Mouse (Mus musculus): ENCODE results near the gene Unc13b.
"Not testable (repeated sequence)": the region's sequence is repeated elsewhere in the genome, so short reads cannot be mapped to it uniquely, and the experiment has no call there.

Unc13b gene

DNA sequence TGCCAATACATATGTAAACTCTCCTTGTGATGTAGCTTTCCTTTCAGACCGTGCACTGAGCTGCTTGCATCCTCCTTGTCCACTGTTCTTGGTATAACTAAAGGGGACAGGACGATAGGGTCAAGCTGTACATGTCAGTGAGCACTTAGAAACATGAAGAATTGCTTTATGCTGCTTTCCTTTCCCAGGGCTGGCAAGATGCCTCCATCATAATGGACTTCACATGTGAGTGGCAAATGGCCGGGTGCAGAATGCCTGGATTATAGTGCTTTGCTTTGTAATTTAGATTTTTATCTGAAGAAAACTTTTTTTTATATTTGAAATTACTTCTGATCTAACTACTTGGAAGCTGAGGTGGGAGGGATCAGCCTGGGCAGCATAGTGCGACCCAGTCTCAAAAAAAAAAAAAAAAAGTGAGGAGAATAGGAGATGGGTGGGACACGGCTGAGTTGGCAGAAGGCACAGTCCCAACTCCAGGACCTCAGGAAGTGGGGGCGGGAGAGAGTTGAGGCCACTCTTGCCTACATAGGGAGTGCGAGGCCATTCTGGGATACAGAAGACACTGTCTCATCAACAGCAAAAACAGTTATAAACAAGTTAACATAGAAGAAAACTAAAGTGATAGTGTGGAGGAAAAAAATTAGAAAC is 19.4 kb downstream of the Unc13b start:
- no peak for ATAC-seq (ENCODE audit: insufficient number of reproducible peaks, low FRiP score, low TSS enrichment)

DNA sequence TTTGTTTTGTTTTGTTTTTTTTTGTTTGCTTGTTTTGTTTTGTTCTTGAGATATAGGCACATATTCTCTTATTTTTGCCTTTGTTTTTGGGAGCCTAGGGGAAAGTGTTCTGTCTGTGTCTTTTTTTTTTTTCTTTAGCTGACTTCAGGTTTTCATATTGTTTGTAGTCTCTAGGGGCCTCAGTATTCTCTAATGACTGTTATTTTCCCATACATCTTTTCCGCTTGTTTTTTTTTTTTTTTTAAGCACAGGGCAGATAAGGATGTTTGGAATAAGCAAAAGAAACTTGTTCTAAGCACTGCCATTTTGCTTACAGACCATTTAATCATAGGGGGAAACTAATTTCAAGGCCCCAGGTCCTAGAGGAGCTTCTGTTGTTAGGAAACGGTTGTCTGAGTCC is 23.7 kb downstream of the Unc13b start:
- no peak for ATAC-seq (ENCODE audit: insufficient number of reproducible peaks, low FRiP score, low TSS enrichment)

DNA sequence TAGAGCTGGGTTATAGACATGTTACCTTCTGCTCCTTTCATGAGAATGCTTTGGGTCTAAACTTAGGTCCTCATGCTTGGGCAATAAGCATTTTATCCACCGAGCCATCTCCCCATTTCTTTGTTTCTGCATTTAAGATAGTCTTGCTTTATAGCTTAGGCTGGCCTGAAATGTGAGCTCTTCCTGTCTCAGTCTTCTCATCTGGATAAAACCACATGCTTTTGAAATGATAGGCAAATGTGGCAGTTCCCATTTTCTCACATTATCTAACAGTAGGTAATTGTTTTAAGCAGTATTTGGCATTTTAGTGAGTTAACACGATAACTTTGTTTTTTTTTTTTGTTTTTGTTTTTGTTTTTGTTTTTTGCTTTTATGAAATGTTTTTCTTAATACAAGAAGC is 31.2 kb downstream of the Unc13b start:
- no peak for ATAC-seq (ENCODE audit: insufficient number of reproducible peaks, low FRiP score, low TSS enrichment)

DNA sequence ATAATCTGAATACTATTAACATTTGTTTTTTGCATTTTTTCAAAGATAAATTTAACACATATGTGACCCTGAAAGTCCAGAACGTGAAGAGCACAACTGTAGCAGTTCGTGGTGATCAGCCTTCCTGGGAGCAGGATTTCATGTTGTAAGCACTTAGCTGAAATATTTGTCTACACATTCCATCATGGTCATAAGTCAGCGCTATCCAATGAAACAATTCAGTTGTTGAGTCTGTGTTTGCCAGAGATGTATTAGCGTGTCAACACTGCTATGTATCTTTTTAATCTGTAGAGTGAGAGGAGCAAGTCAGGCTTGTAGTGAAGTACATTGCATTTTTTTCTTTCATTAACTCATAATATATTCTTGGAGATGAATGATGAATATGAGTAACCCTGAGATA is 32.4 kb downstream of the Unc13b start:
- ATAC-seq (ENCODE audit: insufficient number of reproducible peaks, low FRiP score, low TSS enrichment), result no peak

DNA sequence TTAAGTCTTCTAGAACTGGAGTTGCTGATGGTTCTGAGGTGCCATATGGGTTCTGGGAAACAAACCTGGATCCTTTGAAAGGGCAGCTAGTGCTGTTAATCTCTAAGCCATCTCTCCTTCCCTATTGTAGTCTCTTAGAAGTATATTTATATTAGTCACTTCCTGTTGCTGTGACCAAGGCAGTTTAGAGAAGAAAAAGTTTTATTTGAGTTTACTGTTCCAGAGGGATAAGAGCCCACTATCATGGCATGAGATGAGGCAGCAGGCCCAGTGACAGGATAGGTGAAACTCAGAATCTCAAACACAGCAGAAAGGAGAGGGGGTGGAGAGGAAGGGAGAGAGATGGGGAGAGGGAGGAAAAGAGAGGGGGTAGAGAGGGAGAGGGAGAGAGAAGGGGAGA is 54.7 kb downstream of the Unc13b start:
- ATAC-seq (ENCODE audit: insufficient number of reproducible peaks, low FRiP score, low TSS enrichment), result no peak

DNA sequence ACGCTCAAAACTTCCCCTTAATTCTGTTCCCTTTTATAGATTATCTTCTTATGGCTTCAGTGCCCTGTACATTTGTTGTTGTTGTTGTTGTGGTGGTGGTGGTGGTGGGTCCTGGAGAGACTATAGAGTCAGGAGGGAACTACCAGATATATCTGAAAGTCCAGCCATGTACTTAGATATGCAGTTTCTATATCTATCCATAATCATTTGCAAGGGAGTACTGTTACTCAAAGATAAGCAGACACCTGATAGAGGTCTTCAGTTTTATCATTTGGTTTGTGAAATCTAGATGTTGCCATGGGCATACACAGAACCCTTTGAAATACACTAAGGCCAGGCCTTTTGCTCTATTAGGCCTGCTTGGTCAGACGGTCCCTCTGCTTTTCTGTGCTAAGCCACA is 55.8 kb downstream of the Unc13b start:
- no peak for ATAC-seq (ENCODE audit: insufficient number of reproducible peaks, low FRiP score, low TSS enrichment)

DNA sequence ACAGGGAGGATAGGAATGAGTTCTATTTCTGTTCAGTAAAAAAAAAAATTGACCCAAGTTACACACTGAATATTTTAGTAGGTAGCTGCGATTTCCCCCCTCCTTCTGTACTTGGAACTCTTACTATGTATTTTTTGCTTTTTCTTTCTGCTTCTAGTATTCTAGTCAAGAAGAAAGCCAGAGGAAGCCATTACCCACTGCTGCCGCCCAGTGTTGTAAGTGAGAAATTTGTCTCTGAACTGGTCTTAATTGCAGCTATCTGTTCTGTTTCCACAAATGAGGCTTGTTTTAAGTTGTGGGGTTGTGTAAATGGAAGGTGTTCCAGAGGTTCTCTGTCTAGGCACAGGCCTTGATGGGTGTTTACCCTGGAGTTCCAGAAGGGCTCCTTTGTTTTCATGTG is 56.2 kb downstream of the Unc13b start:
- ATAC-seq (ENCODE audit: insufficient number of reproducible peaks, low FRiP score, low TSS enrichment), result peak; percentile 26; the same call in 1 of the 2 replicates

DNA sequence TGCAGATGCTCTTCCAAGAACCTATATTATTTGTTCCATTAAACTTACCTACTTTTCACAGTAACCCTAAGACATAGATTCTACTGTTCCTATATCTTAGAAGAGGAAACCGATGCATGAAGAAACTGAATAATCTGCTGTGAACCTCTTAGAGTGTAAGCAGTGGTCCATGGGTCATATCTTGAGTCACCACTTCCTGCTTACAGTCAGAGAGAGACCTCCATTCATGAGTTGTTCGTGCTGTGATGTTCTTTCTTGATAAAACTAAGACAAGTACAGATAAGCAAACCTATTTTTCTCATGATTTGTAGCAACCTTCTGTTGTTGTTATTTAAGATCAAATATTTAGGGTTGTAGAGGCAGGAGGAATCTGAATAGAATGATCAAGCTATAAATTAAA is 57.5 kb downstream of the Unc13b start:
- ATAC-seq (ENCODE audit: insufficient number of reproducible peaks, low FRiP score, low TSS enrichment), result no peak

DNA sequence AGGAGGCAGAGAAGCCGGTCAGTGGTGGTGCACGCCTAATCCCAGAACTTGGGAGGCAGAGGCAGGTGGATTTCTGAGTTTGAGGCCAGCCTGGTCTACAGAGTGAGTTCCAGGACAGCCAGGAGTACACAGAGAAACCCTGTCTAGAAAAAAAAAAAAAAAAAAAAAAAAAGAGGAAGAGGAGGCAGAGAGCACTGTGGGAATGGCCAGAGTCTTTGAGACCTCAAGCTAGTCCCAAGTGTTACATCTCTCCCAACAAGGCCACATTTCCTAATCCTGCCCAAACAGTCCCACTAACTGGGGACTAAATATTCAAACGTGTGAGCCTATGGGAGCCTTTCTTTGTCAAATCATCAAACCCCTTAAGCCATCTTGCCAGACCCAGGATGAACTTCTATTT is 71.0 kb downstream of the Unc13b start:
- ATAC-seq (ENCODE audit: insufficient number of reproducible peaks, low FRiP score, low TSS enrichment), result no peak

DNA sequence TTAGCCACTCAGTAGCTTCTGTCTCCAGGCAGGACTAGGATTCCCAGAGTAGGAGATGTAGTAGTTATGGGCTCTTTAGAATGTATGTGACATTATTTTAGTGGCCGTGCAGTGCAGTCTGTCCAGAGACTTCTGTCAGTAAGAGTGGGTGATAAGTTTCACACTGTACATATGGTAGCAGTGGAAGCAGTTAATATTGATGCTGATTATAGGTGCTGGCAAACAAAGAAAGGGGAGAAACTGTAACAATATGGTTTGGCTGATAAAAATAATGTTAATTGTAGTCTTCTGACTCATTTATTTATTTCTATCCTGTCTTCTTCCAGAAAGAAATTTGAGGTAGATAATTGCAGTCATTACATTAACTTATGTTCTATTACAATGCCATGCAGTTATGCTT is 83.9 kb downstream of the Unc13b start:
- ATAC-seq (ENCODE audit: insufficient number of reproducible peaks, low FRiP score, low TSS enrichment), result no peak

DNA sequence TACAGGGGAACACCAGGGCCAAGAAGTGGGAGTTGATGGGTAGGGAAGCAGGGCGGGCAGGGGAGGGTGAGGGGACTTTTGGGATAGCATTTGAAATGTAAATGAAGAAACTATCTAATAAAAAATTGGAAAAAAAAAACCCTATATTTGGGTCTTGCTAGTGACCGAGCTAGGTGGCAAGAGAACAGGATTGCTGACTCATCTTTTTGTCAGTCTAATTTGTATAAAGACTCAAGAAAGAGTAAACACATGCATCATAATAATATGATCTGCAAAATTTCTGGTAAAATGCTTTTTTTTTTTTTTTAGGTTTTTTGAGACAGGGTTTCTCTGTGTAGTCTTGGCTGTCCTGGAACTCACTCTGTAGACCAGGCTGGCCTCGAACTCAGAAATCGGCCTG is 93.7 kb downstream of the Unc13b start:
- ATAC-seq (ENCODE audit: insufficient number of reproducible peaks, low FRiP score, low TSS enrichment), result not testable (repeated sequence)

DNA sequence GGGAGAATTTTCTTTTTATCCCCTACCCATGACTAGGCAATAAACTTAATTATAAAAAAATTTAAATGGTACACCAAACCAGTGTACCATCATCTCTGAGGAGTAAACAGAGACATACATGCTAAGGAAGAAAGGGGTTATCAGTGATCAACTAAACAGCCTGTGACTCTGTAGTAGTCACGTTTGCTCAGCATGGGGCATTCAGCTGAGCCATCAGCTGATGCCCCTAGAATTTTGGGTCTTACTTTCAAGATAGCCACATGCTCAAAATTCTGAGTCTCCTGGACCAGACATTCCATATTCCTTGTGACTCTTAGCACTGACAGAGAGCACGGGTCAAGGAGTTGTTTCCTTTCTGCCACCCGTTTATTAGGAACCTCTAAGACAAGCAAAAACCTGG is 101.3 kb downstream of the Unc13b start:
- ATAC-seq (ENCODE audit: insufficient number of reproducible peaks, low FRiP score, low TSS enrichment), result no peak

DNA sequence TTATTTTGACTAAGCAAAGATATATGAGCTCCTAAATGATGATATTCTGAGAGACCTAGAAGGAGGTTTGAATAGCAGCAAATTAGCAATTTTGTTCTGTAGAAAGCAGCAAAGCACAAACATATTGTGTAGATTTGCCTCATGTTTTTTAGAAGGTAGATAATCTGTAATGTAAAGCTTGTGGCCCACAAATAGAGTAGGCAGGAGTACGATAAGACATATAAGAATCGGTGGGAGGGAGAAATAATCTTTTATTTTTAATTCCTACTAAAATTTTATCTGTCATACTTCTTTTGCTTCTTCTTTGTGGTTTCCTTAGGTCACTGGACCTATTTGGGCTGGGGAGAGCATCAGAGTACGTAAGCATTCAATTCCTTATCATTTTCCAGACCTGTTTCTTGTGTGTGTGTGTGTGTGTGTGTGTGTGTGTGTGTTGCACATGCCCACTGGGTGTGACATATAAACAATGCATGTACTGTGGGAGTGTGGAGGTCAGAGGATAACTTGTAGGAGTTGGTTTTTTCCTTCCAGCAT is 102.4 kb downstream of the Unc13b start:
- no peak for ATAC-seq (ENCODE audit: insufficient number of reproducible peaks, low FRiP score, low TSS enrichment)

DNA sequence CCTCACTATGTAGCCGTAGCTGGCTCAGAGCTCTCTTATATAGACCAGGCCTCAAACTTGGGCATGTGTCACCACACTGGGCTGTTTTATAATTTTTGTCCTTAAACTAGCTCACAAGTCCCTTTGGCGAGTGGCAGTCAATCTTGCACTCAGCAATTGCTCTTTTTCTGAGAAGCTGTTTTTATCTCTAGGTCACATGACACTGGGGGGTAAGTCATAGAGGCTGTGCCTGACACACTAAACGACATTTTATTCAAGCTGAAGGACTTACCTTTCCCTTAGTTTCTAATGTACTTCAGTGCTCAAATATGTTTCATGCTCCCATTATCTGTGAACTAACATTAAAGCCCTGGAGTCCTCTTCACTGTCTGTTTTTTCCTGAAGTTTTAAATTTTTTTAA is 104.5 kb downstream of the Unc13b start:
- no peak for ATAC-seq (ENCODE audit: insufficient number of reproducible peaks, low FRiP score, low TSS enrichment)

DNA sequence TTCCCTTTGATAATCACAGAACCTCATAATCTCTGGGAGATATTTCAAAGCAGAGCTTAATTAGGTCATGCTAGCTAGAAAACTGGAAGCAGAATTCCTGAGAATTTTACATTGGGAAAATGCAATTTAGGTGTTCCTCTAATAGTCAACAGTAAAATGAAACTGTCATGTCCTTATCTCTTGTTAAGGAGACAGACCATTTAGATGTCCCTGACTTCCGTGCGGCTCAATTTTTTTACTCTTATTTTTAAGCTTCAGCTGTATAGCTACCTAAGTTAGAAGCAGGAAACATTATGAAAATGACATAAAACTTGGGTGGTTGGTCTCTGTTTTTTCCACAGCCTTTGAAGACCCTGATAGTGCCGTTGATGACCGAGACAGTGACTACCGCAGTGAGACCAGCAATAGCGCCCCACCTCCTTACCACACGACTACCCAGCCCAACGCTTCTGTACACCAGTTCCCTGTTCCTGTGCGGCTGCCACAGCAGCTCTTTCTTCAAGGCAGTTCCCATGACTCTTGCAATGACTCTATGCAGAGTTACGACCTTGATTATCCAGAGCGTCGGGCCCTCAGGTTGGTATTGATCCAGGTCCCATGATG is 106.8 kb downstream of the Unc13b start:
- ATAC-seq (ENCODE audit: insufficient number of reproducible peaks, low FRiP score, low TSS enrichment), result no peak

DNA sequence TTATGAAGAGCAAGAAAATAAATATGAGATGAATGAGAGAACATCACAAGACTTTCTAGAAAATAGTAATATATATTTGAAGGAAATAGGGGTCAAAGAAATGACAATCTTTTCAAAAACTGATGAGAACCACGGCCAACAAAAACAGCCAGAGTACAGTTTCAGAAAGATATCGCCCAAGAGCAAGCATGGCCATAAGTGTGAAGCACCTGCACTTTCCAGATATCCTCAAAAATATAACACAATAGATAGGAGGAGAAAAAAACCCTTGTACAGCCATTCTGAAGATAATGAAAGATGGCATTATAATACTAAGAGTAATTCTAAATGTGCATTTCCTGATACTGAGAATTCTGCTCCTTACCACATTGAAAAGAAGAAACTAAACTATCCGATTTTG is 111.3 kb downstream of the Unc13b start:
- ATAC-seq (ENCODE audit: insufficient number of reproducible peaks, low FRiP score, low TSS enrichment), result no peak

DNA sequence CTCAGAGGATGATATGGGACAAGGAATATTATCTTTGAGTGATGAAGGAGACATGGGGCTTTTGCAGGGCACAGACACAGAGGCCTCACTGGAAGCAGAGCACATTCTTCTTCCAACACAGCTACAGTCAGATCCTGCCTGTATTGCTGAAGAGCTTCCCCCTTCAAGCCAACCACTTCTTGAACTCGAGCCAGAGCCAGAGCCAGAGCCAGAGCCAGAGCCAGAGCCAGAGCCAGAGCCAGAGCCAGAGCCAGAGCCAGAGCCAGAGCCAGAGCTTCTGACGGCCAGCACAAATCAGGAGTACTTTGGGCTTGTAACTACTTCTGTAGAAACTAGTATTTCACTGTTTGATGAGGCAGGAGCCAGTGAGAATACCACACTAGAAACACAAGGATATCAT is 118.4 kb downstream of the Unc13b start:
- ATAC-seq (ENCODE audit: insufficient number of reproducible peaks, low FRiP score, low TSS enrichment), result no peak

DNA sequence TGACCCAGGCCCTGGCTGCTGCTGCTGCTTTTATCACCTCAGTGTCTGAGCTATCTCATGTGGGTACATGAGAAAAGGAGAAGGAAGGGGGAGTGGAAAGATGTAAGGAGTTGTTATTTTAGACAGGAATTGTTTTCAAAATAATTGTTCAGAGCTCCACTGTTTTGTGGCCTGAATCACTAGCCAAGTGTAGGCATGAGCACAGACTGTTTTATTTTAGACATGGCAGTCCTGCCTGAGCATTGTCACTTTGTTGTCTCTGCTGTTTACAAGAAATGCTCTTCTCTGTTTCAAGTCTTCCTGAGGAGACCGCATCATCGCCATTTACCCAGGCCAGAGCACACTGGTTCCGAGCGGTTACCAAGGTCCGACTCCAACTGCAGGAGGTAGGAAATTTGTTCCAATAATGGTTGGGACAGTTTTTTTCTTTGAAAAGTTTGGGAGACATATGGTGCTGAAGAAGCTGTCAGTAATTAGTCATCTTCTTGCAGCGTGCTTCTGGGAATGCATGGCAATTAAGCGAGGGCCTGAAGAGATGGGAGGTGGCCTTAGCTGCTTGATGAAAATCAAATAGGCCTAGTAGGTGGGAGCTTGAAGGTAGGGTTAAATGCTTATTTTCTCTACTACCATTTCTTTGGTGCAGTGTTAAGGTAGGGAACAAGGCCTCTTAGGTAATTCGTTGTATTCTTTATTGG is 123.9 kb downstream of the Unc13b start:
- ATAC-seq (ENCODE audit: insufficient number of reproducible peaks, low FRiP score, low TSS enrichment), result no peak

DNA sequence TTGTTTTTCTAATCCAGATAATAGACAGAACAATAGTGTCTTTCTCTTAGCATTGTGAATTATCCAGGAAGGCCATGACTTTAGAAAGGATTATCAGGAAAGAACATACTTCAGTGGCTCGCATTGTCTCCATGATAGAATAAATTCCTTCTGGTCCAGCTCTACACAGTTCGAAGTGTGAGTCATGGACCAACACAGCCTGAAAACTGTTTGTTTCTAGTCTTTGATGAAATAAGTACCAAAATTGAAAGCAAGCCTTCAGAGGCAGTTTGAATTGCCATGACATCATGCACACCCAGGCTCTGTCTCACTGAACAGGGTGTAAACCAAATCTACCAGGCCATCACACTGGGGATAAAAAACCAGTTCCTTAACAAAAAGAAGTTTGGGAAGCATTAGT is 128.7 kb downstream of the Unc13b start:
- ATAC-seq (ENCODE audit: insufficient number of reproducible peaks, low FRiP score, low TSS enrichment), result no peak

DNA sequence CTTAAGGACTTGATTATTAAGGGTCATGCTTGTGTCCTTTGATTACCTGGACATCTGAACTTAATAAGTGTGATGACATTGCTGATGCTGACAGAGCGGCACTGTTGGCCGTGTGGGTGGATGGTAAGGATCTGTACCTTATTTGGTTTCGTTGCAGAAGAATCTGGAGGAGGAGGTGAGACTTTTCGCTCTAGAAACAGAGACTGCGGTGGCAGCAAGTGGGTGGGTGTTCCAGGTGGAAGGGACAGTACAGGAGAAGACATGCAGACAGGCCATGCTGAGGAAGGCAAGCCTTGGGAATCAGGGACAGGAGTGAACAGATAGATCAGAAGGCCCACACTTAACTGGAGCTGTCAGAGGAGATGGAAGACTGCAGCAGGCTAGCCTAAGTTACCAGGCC is 130.6 kb downstream of the Unc13b start:
- no peak for ATAC-seq (ENCODE audit: insufficient number of reproducible peaks, low FRiP score, low TSS enrichment)

DNA sequence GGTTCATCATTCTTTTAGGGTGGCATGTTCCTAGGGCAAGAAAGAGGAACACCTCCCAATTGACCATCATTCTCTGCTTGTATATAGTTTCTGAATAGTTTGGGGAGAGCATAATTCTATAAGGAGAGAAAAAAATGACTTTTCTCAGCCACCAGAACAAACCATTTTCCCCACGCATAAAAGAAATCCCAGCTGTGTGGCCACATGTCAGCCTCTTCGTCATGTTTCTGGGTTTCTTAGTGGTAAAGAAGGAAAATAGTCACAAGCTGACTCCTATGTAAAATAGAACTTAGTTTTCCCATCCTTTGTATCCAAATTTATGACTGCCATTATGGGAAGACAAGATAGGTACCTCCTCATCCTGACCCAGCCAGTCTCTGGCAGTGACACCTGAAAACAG is 146.2 kb downstream of the Unc13b start:
- no peak for ATAC-seq (ENCODE audit: insufficient number of reproducible peaks, low FRiP score, low TSS enrichment)

DNA sequence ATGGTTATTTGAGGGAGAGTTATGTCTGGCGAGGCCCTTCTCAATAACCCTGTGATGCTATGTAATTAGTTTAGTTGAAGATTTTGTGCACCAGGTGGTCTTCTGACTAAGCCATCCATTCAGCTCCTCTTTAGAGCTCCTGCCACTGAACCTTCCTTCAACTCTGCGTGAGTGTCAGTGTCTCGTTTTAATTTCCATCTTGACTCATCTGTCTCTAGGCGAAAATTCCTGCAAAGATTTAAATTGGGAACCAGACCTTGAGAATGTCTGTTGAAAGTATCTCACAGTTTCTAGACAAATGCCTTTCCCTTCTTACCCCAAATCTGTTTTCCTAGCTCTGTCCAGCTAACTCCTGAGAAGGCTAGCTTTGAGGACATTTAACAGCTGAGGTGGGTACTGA is 146.8 kb downstream of the Unc13b start:
- no peak for ATAC-seq (ENCODE audit: insufficient number of reproducible peaks, low FRiP score, low TSS enrichment)

Measured in cerebellum, adult (tissue).